12 mouse cellular contexts compared by ENCODE assay signal in genomic region chr8:9070953-9071352, GRCm38 (mm10).
DNase-seq lines count a peak whose midpoint lies in the region; TF ChIP-seq lines count a peak whose summit lies in the region.
"Had no signal": no experiment of that assay in that cellular context is flagged by ENCODE, and none has a peak within 500 bp of the region (broad histone marks: within the 10 kb centered on the region; RNA-seq: fewer than 3 reads in every experiment).

No protein-coding gene starts in this region.

- peak; percentile 40 for DNase-seq in embryo, embryonic 11 days
- DNase-seq in embryo, embryonic 10 days (ENCODE audit: low spot score) = no peak
- peak; percentile 15 to 28 for DNase-seq in kidney, adult 8-10 months
- DNase-seq in kidney, adult 18-20 months = no peak
- DNase-seq in brain, embryonic 14.5 days (ENCODE audit: low read depth) = peak; percentile 49
- peak; percentile 62 for DNase-seq in kidney, postnatal 14 days
- no peak for DNase-seq in cerebellum, adult 18-20 months
- DNase-seq in spleen, postnatal 10 days (ENCODE audit: low spot score in 2 of 2) = no peak
- DNase-seq: cerebellum, adult 2 months; gastrocnemius, postnatal 10 days; heart, postnatal 4 days; thymus, postnatal 36 days had no signal

- TF ChIP-seq POLR2A in brain, embryonic 14.5 days (IDR thresholded peaks at IDR 0.05; ENCODE audit: borderline replicate concordance, extremely low read depth, insufficient read depth, insufficient read length, poor library complexity, severe bottlenecking) = no peak

- no peak for TF ChIP-seq CTCF in brain, embryonic 14.5 days (IDR thresholded peaks at IDR 0.05; ENCODE audit: borderline replicate concordance, extremely low read depth, insufficient read depth, insufficient read length)

Comparison
In these comparisons a context has a peak if more than half of its experiments do, and no peak if none do; other contexts are left out.
1. DNase-seq: peak in embryo, embryonic 11 days (single experiment), kidney, adult 8-10 months (2 of 2), brain, embryonic 14.5 days (single experiment) and kidney, postnatal 14 days (single experiment); none in embryo, embryonic 10 days (single experiment), kidney, adult 18-20 months (single experiment), cerebellum, adult 18-20 months (0 of 2) and spleen, postnatal 10 days (0 of 2).